Mouse (Mus musculus): ENCODE data around the gene Hdhd3. TPM values are rescaled to one million over a fixed set of nuclear protein-coding genes. Genes with fewer than 3 reads are reported as not detected.
A peak's percentile ranks its signal among the peaks of the same experiment; 100 is the strongest.
"Not testable (repeated sequence)": the region's sequence is repeated elsewhere in the genome, so short reads cannot be mapped to it uniquely, and the experiment has no call there.

The Hdhd3 gene
- polyA plus RNA-seq, 1 experiment from 2014 or later = 14.7 TPM

DNA sequence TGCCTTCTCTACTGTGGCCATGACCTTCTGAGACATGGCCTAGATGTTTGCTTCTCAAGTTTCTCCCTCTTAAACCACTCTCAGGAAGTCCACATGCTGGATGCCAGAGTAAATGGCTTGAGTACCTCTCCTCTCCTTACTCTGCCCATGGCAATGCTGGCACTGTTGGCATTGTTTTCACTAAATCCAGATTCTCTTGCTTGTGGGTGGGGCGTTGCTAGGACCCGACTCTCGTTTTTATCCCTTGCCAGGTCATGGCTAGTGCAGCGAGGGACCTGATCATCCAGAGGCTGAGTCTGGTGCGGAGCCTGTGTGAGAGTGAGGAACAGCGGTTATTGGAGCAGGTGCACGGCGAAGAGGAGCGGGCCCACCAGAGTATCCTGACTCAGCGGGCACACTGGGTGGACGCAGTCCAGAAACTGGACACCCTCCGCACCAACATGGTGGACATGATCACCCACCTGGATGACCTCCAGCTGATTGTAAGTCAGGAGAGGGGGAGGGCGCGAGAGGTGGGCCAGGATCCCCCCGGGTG is 17.0 kb downstream of the Hdhd3 start:
- Histone ChIP-seq H3K4me3 (no peak overlapping the region), H3K36me3 (no peaks in the 10 kb centered on the region), H3K27me3 (peaks cover 13% of the 10 kb centered on the region), H3K9me3 (no peaks in the 10 kb centered on the region), H3K27ac (no peak overlapping the region), H3K4me1 (no peaks in the 10 kb centered on the region), H3K4me2 (replicated peaks) (no peak overlapping the region), H3K9ac (no peak overlapping the region)
- 88% methylated on average over 15 of the region's 15 CpGs for WGBS
- ATAC-seq (ENCODE audit: low FRiP score, low read depth) = no peak

DNA sequence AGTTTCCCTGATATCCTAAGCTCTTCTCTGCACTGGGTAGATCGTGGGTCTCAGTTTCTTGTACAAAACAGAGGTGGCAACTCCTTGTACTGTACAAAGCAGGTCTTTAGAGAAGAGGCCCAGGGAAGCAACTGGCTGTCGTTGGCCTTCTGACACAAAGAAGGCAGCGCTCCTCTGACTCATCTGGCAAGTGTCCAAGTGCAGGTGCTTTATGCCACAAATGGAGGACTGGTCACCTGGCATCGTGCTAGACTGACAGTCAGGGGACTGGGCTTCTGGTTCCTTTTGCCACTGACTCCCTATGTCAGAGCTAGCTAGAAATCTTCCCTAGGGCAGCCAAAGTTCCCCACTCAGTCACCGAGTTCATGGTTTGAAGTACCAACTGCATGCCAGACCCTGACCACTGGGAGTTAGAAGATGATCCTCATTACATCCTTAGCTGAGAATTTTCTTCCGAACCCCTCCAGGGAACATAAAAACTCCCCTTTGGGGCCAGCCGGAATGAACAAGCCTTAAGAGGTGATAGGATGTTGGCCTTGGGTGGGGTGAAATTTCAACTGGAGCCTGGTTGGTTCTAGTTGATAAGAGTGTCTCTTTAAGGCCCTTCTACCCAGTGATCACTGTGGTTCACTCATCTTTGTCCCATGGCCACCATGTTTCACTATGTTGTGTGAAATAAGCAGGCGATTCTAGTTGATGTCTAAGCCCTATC is 17.7 kb downstream of the Hdhd3 start:
- Histone ChIP-seq H3K27ac (no peak overlapping the region), H3K9me3 (no peaks in the 10 kb centered on the region), H3K4me2 (replicated peaks) (no peak overlapping the region), H3K4me1 (peaks cover 4% of the 10 kb centered on the region; the same call in 1 of the 2 replicates), H3K4me3 (no peak overlapping the region), H3K36me3 (no peaks in the 10 kb centered on the region), H3K9ac (no peak overlapping the region), H3K27me3 (peaks cover 19% of the 10 kb centered on the region)
- no peak for ATAC-seq (ENCODE audit: low FRiP score, low read depth)
- 88% methylated on average over 8 of the region's 8 CpGs for WGBS

DNA sequence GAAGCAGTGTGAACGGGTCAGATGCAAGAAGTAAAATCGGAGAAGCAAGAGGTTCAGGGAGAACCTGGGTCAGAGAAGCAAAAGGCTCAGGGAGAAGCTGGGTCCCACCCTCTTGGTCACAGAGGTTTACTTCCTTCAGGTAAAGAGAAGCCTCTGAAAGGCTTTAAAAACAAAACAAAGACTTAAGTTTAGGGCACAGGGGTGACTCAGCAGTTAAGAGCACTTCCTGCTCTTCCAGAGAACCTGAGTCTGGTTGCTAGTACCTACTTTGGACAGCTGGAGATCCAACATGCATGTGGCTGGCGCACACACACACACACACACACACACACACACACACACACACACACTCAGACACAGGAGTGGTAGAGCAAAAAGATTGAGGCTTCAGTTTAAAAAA is 18.3 kb downstream of the Hdhd3 start:
- ATAC-seq (ENCODE audit: low FRiP score, low read depth) = no peak
- no peak overlapping the region for H3K9ac ChIP-seq
- no peak overlapping the region for H3K27ac ChIP-seq
- peaks cover 26% of the 10 kb centered on the region for H3K27me3 ChIP-seq
- no peaks in the 10 kb centered on the region for H3K9me3 ChIP-seq
- H3K4me2 ChIP-seq (replicated peaks) = no peak overlapping the region
- H3K4me3 ChIP-seq = no peak overlapping the region
- no peaks in the 10 kb centered on the region for H3K36me3 ChIP-seq
- WGBS = 74% methylated on average over 3 of the region's 3 CpGs
- peaks cover 9% of the 10 kb centered on the region for H3K4me1 ChIP-seq

DNA sequence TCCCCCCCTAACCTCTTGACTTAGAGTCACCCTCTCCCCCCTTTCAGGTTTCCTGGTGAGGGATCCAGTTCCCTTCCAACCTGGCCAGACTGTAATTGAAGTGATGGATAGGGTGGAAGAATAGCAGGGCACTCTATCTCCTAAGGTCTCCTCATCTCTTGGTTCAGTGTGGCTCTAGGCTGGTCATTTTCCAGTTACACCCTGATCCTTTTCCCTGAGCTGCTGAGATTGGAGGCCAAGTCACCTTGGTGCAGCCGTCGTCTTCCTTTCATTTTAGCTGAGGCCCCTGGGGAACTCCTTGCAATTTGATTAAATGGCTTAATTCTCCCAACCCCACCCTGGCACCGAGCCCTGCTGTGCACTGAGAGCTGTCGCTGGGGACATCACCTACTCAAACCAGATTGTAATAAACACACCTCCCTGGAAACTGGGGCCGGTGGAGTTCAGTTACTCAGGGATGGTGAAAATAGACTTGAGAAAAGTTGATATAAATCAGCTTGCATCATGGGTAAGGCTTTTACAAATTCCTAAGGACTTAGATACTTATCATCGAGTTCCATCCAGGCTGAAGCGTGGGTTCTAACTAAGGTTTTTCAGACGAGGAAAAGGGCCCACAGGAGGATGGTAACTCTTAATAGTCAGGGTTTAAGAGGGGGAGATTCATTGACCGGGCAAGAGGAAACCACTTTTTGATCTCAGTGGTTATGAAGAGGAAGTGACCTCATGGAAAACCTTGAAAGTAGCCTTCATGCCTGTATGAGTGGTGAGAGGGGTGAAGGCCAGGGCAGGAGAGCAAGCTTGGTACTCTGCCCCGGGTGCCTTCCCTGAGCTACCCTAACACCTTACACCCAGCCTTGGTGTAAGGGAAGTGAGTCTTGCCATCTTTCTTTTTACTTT is 22.3 kb downstream of the Hdhd3 start:
- Histone ChIP-seq H3K27me3 (peaks cover 55% of the 10 kb centered on the region), H3K36me3 (no peaks in the 10 kb centered on the region), H3K27ac (no peak overlapping the region), H3K4me3 (0 out of 2 replicates have a peak overlapping the region, but pooled peaks have one; percentile 52), H3K9ac (no peak overlapping the region), H3K4me2 (replicated peaks) (peak overlapping the region; percentile 85), H3K4me1 (peaks cover 12% of the 10 kb centered on the region), H3K9me3 (no peaks in the 10 kb centered on the region)
- 41% methylated on average over 10 of the region's 10 CpGs for WGBS
- ATAC-seq (ENCODE audit: low FRiP score, low read depth) = peak; percentile 48; the same call in 1 of the 2 replicates

DNA sequence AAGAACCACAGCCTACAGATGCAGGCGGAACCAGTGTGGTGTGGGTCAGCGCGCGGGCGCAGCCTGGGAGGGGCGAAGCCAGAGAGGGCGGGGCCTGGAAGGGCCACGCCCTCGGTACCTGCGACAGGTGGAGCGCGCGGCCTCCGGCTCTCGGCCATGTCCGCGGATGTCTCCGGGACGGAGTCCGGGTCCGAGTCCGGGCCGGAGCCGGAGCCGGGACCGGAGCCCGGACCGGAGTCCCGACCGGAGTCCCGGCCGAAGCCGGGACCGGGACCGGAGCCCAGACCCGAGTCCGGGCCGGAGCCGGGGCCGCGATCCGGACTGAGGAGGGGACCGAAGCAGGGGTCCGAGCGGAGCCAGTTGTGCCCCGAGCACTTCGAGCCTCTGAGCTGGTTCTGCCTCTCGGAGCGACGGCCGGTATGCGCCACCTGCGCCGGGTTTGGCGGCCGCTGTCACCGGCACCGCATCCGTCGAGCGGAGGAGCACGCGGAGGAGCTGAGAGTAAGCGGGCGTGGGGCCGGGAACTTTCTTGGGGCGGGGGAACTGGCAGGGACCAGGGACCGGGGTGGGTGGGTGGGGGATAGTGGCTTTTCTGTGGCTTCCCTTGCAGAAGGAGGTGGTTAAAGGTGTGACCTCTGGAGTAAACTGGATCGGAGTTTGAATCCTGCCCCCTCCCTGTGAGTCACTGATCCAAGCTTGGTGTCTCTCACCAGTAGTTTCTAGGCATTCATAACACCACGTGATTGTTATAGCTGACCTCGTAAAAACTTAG is 23.1 kb downstream of the Hdhd3 start, which contains the start of gene Bspry:
Bspry (plus strand) TSS at position 117 of the 772 bp plus-strand sequence.
- H3K9me3 ChIP-seq = no peaks in the 10 kb centered on the region
- peaks cover 55% of the 10 kb centered on the region for H3K27me3 ChIP-seq
- no peak within 1 kb of the TSS for H3K27ac ChIP-seq
- H3K36me3 ChIP-seq = no peaks in the 10 kb centered on the region
- peak within 1 kb of the TSS; percentile 52 for H3K4me3 ChIP-seq
- ATAC-seq (ENCODE audit: low FRiP score, low read depth) = peak; percentile 49; the same call in 1 of the 2 replicates
- H3K4me1 ChIP-seq = peaks cover 12% of the 10 kb centered on the region
- H3K9ac ChIP-seq = peak within 1 kb of the TSS; percentile 25; the same call in 1 of the 2 replicates
- 2% methylated on average over 71 of the region's 71 CpGs for WGBS
- peak within 1 kb of the TSS; percentile 85 for H3K4me2 ChIP-seq (replicated peaks)

DNA sequence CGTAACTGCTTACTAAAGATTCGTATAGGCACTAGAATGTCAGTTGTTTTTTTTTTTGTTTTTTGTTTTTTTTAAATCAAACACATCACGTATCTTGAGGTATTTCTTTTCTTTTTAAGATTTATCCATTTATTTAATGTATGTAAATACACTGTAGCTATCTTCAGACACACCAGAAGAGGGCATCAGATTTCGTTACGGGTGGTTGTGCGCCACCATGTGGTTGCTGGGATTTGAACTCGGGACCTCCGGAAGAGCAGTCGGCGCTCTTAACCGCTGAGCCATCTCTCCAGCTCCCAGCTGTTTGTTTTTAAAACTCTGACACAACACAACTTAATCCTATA is 23.7 kb downstream of the Hdhd3 start:
- peak overlapping the region; percentile 85 for H3K4me2 ChIP-seq (replicated peaks)
- H3K9ac ChIP-seq = peak overlapping the region; percentile 25; the same call in 1 of the 2 replicates
- H3K27ac ChIP-seq; H3K9me3 ChIP-seq; ATAC-seq (ENCODE audit: low FRiP score, low read depth); H3K36me3 ChIP-seq: not testable (repeated sequence)
- peaks cover 55% of the 10 kb centered on the region for H3K27me3 ChIP-seq
- WGBS = 12% methylated on average over 11 of the region's 11 CpGs
- H3K4me1 ChIP-seq = peaks cover 12% of the 10 kb centered on the region
- peak overlapping the region; percentile 52 for H3K4me3 ChIP-seq

DNA sequence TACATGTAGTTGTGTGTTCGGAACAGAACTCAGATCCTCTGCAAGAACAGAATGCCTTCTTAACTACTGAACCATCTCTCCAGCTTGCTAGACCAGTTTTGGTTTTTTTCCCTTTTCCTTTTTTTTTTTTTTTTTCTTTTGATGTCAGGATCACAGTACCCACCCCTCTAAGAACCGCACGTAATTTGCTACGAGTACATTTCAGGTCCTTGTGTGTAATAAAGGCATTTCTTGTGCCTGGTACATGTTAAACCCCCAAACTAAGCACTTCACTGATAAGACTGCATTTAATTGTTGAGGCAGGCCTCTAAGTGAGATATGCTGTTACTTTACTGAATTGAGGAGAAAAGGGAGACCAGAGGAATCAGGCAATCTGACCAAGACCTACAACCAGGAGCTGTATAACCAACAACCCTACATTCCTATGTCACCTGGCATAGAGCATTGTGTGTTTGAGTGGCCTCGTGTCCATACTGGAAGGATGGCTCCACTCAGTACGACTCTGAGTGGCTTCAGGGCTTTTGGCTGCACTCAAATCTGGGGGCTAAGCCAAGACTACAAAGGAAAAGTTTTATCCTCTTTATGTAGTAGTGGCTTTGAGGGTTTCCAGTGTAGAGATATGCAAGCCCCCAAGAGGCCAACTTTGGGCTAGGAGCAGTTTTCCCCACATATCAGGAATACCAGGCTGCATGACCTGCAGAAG is 25.6 kb downstream of the Hdhd3 start:
- Histone ChIP-seq H3K36me3 (no peaks in the 10 kb centered on the region), H3K4me2 (replicated peaks) (no peak overlapping the region), H3K4me3 (no peak overlapping the region), H3K9me3 (no peaks in the 10 kb centered on the region), H3K27me3 (peaks cover 54% of the 10 kb centered on the region), H3K4me1 (peaks cover 12% of the 10 kb centered on the region), H3K9ac (no peak overlapping the region), H3K27ac (no peak overlapping the region)
- WGBS = 75% methylated on average over 6 of the region's 6 CpGs
- no peak for ATAC-seq (ENCODE audit: low FRiP score, low read depth)

DNA sequence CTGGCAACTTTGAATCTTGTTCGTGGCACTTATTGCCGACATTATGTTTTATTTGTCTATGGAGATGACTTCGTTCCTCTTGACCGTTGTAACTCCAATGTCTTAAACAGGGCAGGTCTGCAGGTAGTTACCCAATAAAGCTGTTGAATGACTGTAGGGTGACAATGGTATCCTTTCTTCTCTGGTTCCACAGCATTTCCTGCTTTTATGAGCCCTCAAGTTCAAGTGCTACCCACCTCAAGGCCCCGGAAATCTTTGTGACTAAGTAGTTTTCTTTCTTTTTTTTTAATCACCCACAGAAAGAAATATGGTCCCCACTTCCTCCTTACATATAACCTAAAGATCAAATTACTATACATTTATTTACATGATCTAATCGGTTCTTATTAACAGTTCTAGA is 27.5 kb downstream of the Hdhd3 start:
- Histone ChIP-seq H3K4me3 (no peak overlapping the region), H3K27me3 (peaks cover 38% of the 10 kb centered on the region), H3K4me1 (peaks cover 10% of the 10 kb centered on the region), H3K36me3 (no peaks in the 10 kb centered on the region), H3K9me3 (no peaks in the 10 kb centered on the region), H3K4me2 (replicated peaks) (no peak overlapping the region), H3K9ac (no peak overlapping the region), H3K27ac (no peak overlapping the region)
- WGBS = 83% methylated on average over 6 of the region's 6 CpGs
- no peak for ATAC-seq (ENCODE audit: low FRiP score, low read depth)

DNA sequence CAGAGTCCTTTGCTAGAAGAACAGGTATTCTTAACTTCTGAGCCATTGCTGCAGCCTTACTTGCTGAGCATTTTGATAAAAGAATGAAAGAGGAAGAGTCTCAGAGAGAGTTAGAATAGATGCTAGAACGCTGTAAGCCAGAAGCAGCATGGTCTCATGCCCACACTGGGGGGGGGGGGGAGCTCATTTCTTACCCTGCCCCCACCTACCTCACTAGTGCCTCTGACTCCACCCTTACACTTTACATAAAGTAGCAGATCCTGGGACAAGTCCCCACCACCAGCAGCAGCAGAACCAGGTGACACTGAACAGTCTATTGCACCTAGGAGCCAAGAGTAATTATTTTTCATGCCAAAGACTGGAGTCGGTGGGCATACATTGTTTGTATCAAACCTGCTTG is 28.1 kb downstream of the Hdhd3 start:
- no peak overlapping the region for H3K27ac ChIP-seq
- WGBS = 73% methylated on average over 2 of the region's 2 CpGs

DNA sequence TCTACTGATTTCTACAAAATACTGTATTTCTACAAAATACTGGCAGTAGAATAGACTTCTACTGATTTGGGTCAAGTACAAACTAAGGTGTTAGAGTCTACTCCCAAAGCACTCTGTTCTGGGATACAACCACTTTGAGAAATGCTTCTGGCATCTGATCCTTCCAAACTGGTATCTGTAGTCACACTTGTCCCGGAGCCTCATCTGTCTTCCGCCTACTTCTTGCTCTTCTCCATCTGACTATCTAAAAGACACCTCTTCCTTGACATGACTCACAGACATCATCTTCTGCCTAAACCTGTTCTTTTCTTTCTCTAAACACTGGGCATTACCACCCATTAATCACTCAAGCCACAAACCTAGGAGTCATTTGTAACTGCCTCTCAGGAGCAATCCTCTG is 31.2 kb downstream of the Hdhd3 start:
- no peaks in the 10 kb centered on the region for H3K36me3 ChIP-seq
- no peaks in the 10 kb centered on the region for H3K4me1 ChIP-seq
- no peak overlapping the region for H3K4me3 ChIP-seq
- H3K9ac ChIP-seq = no peak overlapping the region
- 0 out of 2 replicates have a peak, but pooled peaks cover 4% of the 10 kb centered on the region for H3K9me3 ChIP-seq
- no peak overlapping the region for H3K27ac ChIP-seq
- ATAC-seq (ENCODE audit: low FRiP score, low read depth) = no peak
- peaks cover 5% of the 10 kb centered on the region; the same call in 1 of the 2 replicates for H3K27me3 ChIP-seq
- H3K4me2 ChIP-seq (replicated peaks) = no peak overlapping the region
- WGBS = 90% methylated on average over 2 of the region's 2 CpGs

More for the DNA sequence above, 28.1 kb downstream of the Hdhd3 start:
- Histone ChIP-seq H3K9me3 (no peaks in the 10 kb centered on the region), H3K9ac (no peak overlapping the region), H3K27me3 (peaks cover 31% of the 10 kb centered on the region), H3K4me3 (no peak overlapping the region), H3K4me1 (peaks cover 6% of the 10 kb centered on the region; the same call in 1 of the 2 replicates), H3K36me3 (no peaks in the 10 kb centered on the region), H3K4me2 (replicated peaks) (no peak overlapping the region)
- ATAC-seq (ENCODE audit: low FRiP score, low read depth) = no peak

DNA sequence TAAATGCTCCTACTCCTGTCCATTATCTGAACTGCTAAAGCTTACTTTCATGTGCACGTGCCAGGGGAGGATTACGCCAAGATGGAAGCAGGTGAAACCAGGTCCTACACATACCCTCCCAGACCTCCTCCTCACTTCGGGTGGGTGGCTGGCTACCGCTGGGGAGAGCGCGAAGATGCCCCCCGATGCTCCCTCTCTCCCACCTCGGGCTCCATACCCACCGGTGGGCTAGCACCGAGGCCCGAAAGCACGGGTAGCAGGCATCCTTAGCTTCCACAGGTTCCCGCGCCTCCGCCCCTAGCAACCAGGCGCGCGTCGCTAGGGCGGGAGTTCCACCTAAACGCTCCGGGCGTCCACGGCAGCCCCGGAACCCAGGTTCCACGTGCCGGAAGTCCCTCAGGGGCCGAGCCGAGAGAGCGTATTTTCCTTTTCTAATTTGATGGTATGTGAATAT is 32.6 kb downstream of the Hdhd3 start, which contains the start of gene Wdr31:
Wdr31 (minus strand) TSS at position 299 of the 454 bp plus-strand sequence.
- Histone ChIP-seq H3K4me3 (peak within 1 kb of the TSS; percentile 65), H3K4me2 (replicated peaks) (peak within 1 kb of the TSS; percentile 80), H3K27ac (no peak within 1 kb of the TSS), H3K4me1 (no peaks in the 10 kb centered on the region), H3K36me3 (no peaks in the 10 kb centered on the region), H3K9me3 (0 out of 2 replicates have a peak, but pooled peaks cover 4% of the 10 kb centered on the region), H3K9ac (peak within 1 kb of the TSS; percentile 71), H3K27me3 (no peaks in the 10 kb centered on the region)
- peak; percentile 93 for ATAC-seq (ENCODE audit: low FRiP score, low read depth)
- WGBS = under 1% methylated on average over 30 of the region's 30 CpGs
